Comparison of ENCODE assay signal across 8 mouse cellular contexts in the genomic region with DNA sequence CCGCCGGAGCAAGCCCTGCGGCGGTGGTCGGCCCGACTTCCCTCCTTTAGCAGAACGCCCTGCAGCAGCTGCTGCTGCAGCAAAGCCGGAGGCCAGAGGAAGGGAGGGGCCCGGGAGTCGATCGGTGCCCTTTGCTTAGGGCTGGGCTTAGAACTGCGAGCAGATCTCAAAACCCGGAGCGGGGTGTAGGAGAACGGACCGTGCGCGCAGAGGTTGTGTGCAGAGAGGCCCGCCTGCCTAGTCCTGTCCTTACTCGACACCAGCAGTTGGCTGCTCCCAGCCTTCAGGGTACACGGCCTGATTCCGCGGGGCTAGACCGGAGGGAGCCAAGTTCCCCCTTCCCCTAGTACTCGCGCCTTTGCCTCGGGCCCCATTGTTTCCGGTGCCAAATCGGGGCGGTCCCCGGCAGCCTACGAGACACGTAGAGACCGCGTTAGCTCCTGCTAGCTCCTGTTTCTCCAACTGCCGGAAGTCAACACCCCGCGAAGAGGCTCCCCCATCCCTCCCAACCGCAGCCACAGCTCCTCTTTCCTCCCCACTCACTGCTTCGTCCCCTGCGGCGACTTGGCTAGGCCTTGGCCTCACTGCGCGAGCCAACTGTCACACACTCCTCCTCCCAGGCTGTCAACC. TPM values are rescaled to one million over a fixed set of nuclear protein-coding genes. Genes with fewer than 3 reads are reported as not detected.
DNase-seq lines count a peak whose midpoint lies in the region; ATAC-seq lines count a peak whose summit lies in the region.

TSS of gene Lnpep (minus strand) at position 94 of the 630 bp plus-strand sequence.

- peak; percentile 71 for ATAC-seq in megakaryocyte progenitor cell, adult 5-6 weeks (replicated peaks; ENCODE audit: poor library complexity)

- DNase-seq in adipocyte (ENCODE audit: low spot score): peak; percentile 98
- peak; percentile 92 for DNase-seq in embryo, embryonic 10 days (ENCODE audit: low spot score)
- DNase-seq in gastrocnemius, postnatal 10 days: peak; percentile 85
- peak; percentile 96 for DNase-seq in induced T-regulatory cell, adult 2 months (ENCODE audit: low read depth)
- DNase-seq in left cerebral cortex, adult 9 months (ENCODE audit: low spot score in 2 of 2): peak; percentile 86 to 95
- DNase-seq in right cerebral cortex, postnatal 14 days: peak; percentile 86
- peak; percentile 89 to 92 for DNase-seq in urinary bladder, postnatal 4 days (ENCODE audit: low spot score in 2 of 2)

RNA-seq across cellular contexts. Expression of gene Lnpep, which starts in this region (rescaled TPM):
- total RNA-seq in gastrocnemius, postnatal 10 days (2021): 10 to 100 TPM; 91.2 to 95.0 TPM
- 70.8 and 72.5 TPM in 2 replicates for total RNA-seq in megakaryocyte progenitor cell, adult 5-6 weeks (2015)
- 40.0 and 51.7 TPM in 2 replicates for total RNA-seq in megakaryocyte progenitor cell, adult 5-6 weeks (2017)

Comparison
In these comparisons a context has a peak if more than half of its experiments do, and no peak if none do; other contexts are left out.
1. Peak in every context shown above with its lines: DNase-seq and ATAC-seq.